Mouse (Mus musculus) bone marrow, adult 2 months (tissue): ENCODE results near the gene Eml2.

Experiments used
- CTCF ChIP-seq: fragments of 200-500 bp; IDR thresholded peaks from 2 replicates; pipeline ENCODE4 v1.5.1; 2011; ENCODE audit warnings: low read length, control low read depth; ENCODE audit not compliant: control insufficient read depth, insufficient read depth
- POLR2A ChIP-seq: fragments of 200-500 bp; IDR thresholded peaks from 2 replicates; pipeline ENCODE4 v1.6.1; 2011; ENCODE audit warnings: low read depth, mild to moderate bottlenecking, control low read depth, low read length, borderline replicate concordance; ENCODE audit not compliant: control insufficient read depth

GRCm38 (mm10) chr7:19202065-19202850 lies 26.0 kb downstream of the Eml2 start:
- no peak for TF ChIP-seq CTCF
- TF ChIP-seq POLR2A, result no peak
